Mouse (Mus musculus): ENCODE measurements around the gene Mdga1. TPM values are rescaled to one million over a fixed set of nuclear protein-coding genes. Genes with fewer than 3 reads are reported as not detected.

Gene Mdga1
- polyA plus RNA-seq, 1 experiment = 2.0 TPM

DNA sequence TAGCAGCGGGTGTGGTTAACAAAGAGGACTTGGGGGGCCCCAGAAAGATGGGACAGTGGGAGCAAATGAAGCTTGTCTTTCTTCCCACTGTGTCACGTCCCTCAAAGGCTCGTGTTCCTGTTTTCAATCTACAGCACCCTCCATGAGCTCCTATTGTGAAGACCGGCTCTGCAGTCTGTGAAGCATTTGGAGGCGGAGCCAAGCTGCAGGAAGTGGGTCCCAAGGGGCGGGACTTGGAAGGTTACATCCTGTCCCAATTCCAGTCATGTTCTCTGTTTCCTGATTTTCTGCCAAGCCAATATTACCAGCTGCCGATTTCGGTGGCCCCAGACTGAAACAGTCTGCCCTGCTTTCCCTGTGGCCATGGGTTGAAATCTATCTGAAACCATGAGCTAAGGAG lies 11.7 kb upstream of the Mdga1 start:
- H3K4me3 ChIP-seq (ENCODE audit: insufficient read depth, poor library complexity, severe bottlenecking) = no peak overlapping the region
- no peak overlapping the region for H3ac ChIP-seq (ENCODE audit: control insufficient read depth, insufficient read length, low read depth)
- no peak for TF ChIP-seq CTCF (IDR thresholded peaks at IDR 0.05; ENCODE audit: control insufficient read depth, insufficient read depth, insufficient read length)
- no peak for TF ChIP-seq CEBPB (IDR thresholded peaks at IDR 0.05; ENCODE audit: low read depth)
- no peak for TF ChIP-seq MYOG (IDR thresholded peaks at IDR 0.05; ENCODE audit: control insufficient read depth, extremely low read depth, insufficient read length)
- TF ChIP-seq USF1 (IDR thresholded peaks at IDR 0.05; ENCODE audit: low read depth) = no peak
- TF ChIP-seq FOSL1 (IDR thresholded peaks at IDR 0.05; ENCODE audit: insufficient read depth, low read length, poor library complexity, severe bottlenecking) = no peak
- no peak for TF ChIP-seq MYOD1 (IDR thresholded peaks at IDR 0.05; ENCODE audit: control insufficient read depth, insufficient read length, low read depth)
- TF ChIP-seq MAX (IDR thresholded peaks at IDR 0.05) = no peak
- H3K79me3 ChIP-seq (ENCODE audit: low read depth) = no peaks in the 10 kb centered on the region
- H3K36me3 ChIP-seq (ENCODE audit: control insufficient read depth, insufficient read depth) = no peaks in the 10 kb centered on the region
- no peaks in the 10 kb centered on the region for H3K79me2 ChIP-seq (ENCODE audit: control insufficient read depth, insufficient read depth)
- H3K27me3 ChIP-seq (ENCODE audit: control insufficient read depth, insufficient read depth, insufficient read length) = peaks cover 4% of the 10 kb centered on the region

- no peak overlapping the region for H3K4me3 ChIP-seq (ENCODE audit: insufficient read depth, poor library complexity, severe bottlenecking)
- no peaks in the 10 kb centered on the region for H3K79me2 ChIP-seq (ENCODE audit: control insufficient read depth, insufficient read depth)
- H3K36me3 ChIP-seq (ENCODE audit: control insufficient read depth, insufficient read depth) = no peaks in the 10 kb centered on the region
- H3K79me3 ChIP-seq (ENCODE audit: low read depth) = no peaks in the 10 kb centered on the region
- no peak overlapping the region for H3ac ChIP-seq (ENCODE audit: control insufficient read depth, insufficient read length, low read depth)
- H3K27me3 ChIP-seq (ENCODE audit: control insufficient read depth, insufficient read depth, insufficient read length) = peaks cover 4% of the 10 kb centered on the region
- no peak for TF ChIP-seq CTCF (IDR thresholded peaks at IDR 0.05; ENCODE audit: control insufficient read depth, insufficient read depth, insufficient read length)
- peak; percentile 47 for TF ChIP-seq MAX (IDR thresholded peaks at IDR 0.05)
- no peak for TF ChIP-seq USF1 (IDR thresholded peaks at IDR 0.05; ENCODE audit: low read depth)
- TF ChIP-seq MYOD1 (IDR thresholded peaks at IDR 0.05; ENCODE audit: control insufficient read depth, insufficient read length, low read depth) = peak; percentile 25
These were observed 10.0 kb upstream of the Mdga1 start for GRCm38 (mm10) chr17:29979841-29980240.

GRCm38 (mm10) chr17:29979020-29979419 lies 9.1 kb upstream of the Mdga1 start:
- no peak overlapping the region for H3ac ChIP-seq (ENCODE audit: control insufficient read depth, insufficient read length, low read depth)
- H3K79me3 ChIP-seq (ENCODE audit: low read depth) = no peaks in the 10 kb centered on the region
- no peak for TF ChIP-seq MYOG (IDR thresholded peaks at IDR 0.05; ENCODE audit: control insufficient read depth, extremely low read depth, insufficient read length)
- TF ChIP-seq USF1 (IDR thresholded peaks at IDR 0.05; ENCODE audit: low read depth) = no peak
- TF ChIP-seq MYOD1 (IDR thresholded peaks at IDR 0.05; ENCODE audit: control insufficient read depth, insufficient read length, low read depth) = no peak
- no peak for TF ChIP-seq FOSL1 (IDR thresholded peaks at IDR 0.05; ENCODE audit: insufficient read depth, low read length, poor library complexity, severe bottlenecking)
- no peak for TF ChIP-seq MAX (IDR thresholded peaks at IDR 0.05)
- TF ChIP-seq CTCF (IDR thresholded peaks at IDR 0.05; ENCODE audit: control insufficient read depth, insufficient read depth, insufficient read length) = no peak
- TF ChIP-seq CEBPB (IDR thresholded peaks at IDR 0.05; ENCODE audit: low read depth) = no peak
- H3K79me2 ChIP-seq (ENCODE audit: control insufficient read depth, insufficient read depth) = no peaks in the 10 kb centered on the region
- no peak overlapping the region for H3K4me3 ChIP-seq (ENCODE audit: insufficient read depth, poor library complexity, severe bottlenecking)
- H3K36me3 ChIP-seq (ENCODE audit: control insufficient read depth, insufficient read depth) = no peaks in the 10 kb centered on the region
- H3K27me3 ChIP-seq (ENCODE audit: control insufficient read depth, insufficient read depth, insufficient read length) = peaks cover 4% of the 10 kb centered on the region

- peak; percentile 88 for TF ChIP-seq CTCF (IDR thresholded peaks at IDR 0.05; ENCODE audit: control insufficient read depth, insufficient read depth, insufficient read length)
- TF ChIP-seq MYOD1 (IDR thresholded peaks at IDR 0.05; ENCODE audit: control insufficient read depth, insufficient read length, low read depth) = no peak
- TF ChIP-seq FOSL1 (IDR thresholded peaks at IDR 0.05; ENCODE audit: insufficient read depth, low read length, poor library complexity, severe bottlenecking) = no peak
These were observed 5.8 kb upstream of the Mdga1 start for GRCm38 (mm10) chr17:29975731-29976130.

DNA sequence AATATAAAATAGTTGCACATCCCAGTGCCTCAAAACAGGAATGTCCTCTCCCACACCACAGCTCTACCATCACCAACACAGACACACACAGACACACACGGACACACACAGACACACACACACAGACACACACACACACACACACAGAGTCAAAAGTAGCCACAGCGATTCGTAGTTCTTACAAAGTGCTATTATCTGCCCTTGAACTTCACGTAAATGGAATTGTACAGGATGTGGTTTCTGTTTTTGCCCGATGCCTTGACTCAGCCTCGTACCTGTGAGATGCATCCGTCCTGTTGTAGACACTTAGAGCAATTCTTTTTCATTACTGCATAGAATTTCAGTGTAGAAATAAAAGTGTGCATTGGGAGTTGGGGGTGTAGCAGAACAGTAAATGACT lies 3.3 kb upstream of the Mdga1 start:
- H3K79me2 ChIP-seq (ENCODE audit: control insufficient read depth, insufficient read depth) = no peaks in the 10 kb centered on the region
- H3K36me3 ChIP-seq (ENCODE audit: control insufficient read depth, insufficient read depth) = no peaks in the 10 kb centered on the region
- H3K27me3 ChIP-seq (ENCODE audit: control insufficient read depth, insufficient read depth, insufficient read length) = peaks cover 3% of the 10 kb centered on the region
- no peak overlapping the region for H3ac ChIP-seq (ENCODE audit: control insufficient read depth, insufficient read length, low read depth)
- H3K4me3 ChIP-seq (ENCODE audit: insufficient read depth, poor library complexity, severe bottlenecking) = no peak overlapping the region
- no peak for TF ChIP-seq MYOD1 (IDR thresholded peaks at IDR 0.05; ENCODE audit: control insufficient read depth, insufficient read length, low read depth)
- H3K79me3 ChIP-seq (ENCODE audit: low read depth) = no peaks in the 10 kb centered on the region

More at GRCm38 (mm10) chr17:29975731-29976130, 5.8 kb upstream of the Mdga1 start:
- Histone ChIP-seq H3K79me3 (ENCODE audit: low read depth) (no peaks in the 10 kb centered on the region), H3ac (ENCODE audit: control insufficient read depth, insufficient read length, low read depth) (no peak overlapping the region), H3K79me2 (ENCODE audit: control insufficient read depth, insufficient read depth) (no peaks in the 10 kb centered on the region), H3K4me3 (ENCODE audit: insufficient read depth, poor library complexity, severe bottlenecking) (no peak overlapping the region), H3K36me3 (ENCODE audit: control insufficient read depth, insufficient read depth) (no peaks in the 10 kb centered on the region), H3K27me3 (ENCODE audit: control insufficient read depth, insufficient read depth, insufficient read length) (peaks cover 3% of the 10 kb centered on the region)

GRCm38 (mm10) chr17:29971761-29972432 lies 2.0 kb upstream of the Mdga1 start:
- Histone ChIP-seq H3K4me3 (ENCODE audit: insufficient read depth, poor library complexity, severe bottlenecking) (no peak overlapping the region), H3K79me3 (ENCODE audit: low read depth) (no peaks in the 10 kb centered on the region), H3K79me2 (ENCODE audit: control insufficient read depth, insufficient read depth) (no peaks in the 10 kb centered on the region), H3ac (ENCODE audit: control insufficient read depth, insufficient read length, low read depth) (no peak overlapping the region), H3K36me3 (ENCODE audit: control insufficient read depth, insufficient read depth) (no peaks in the 10 kb centered on the region), H3K27me3 (ENCODE audit: control insufficient read depth, insufficient read depth, insufficient read length) (peaks cover 3% of the 10 kb centered on the region)
- TF ChIP-seq MYOG (IDR thresholded peaks at IDR 0.05; ENCODE audit: control insufficient read depth, extremely low read depth, insufficient read length) = no peak
- TF ChIP-seq MYOD1 (IDR thresholded peaks at IDR 0.05; ENCODE audit: control insufficient read depth, insufficient read length, low read depth) = no peak
- no peak for TF ChIP-seq CTCF (IDR thresholded peaks at IDR 0.05; ENCODE audit: control insufficient read depth, insufficient read depth, insufficient read length)
- TF ChIP-seq MAX (IDR thresholded peaks at IDR 0.05) = no peak
- no peak for TF ChIP-seq USF1 (IDR thresholded peaks at IDR 0.05; ENCODE audit: low read depth)
- TF ChIP-seq FOSL1 (IDR thresholded peaks at IDR 0.05; ENCODE audit: insufficient read depth, low read length, poor library complexity, severe bottlenecking) = no peak
- TF ChIP-seq CEBPB (IDR thresholded peaks at IDR 0.05; ENCODE audit: low read depth) = no peak
